Comparison of ENCODE assay signal across 9 mouse cellular contexts in the genomic region with DNA sequence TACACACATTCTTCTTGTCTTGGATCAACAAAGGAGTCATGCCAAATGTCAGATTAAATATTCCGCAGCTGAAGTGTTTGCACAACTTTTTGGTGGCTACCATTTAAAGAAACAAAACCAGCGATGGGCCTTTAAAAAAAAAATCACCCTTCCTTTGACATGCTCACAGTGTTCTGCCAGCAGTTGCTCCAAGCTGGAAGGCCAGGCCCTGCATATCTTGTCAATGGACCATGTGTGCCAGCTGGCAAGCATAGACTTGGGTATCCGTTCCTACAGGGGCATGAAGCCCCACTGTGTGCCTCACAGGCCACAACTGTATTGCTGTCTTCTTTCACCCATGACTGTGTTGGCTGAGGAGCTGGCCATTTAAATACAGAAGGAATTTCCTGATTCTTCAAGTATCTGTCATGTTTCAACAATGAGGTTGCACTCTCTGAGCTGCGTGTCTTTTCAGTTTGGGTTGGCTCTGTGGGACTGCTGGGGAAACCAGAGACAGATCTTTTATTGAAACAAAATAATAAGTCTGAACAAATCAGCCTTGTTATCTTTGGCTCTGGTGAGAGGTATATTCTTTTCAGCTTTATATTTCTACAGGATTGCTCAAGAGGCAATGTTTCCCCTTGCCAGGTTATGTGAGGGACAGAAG.
DNase-seq lines count a peak whose midpoint lies in the region; ATAC-seq and TF ChIP-seq lines count a peak whose summit lies in the region.
"Had no signal": no experiment of that assay in that cellular context is flagged by ENCODE, and none has a peak within 500 bp of the region (broad histone marks: within the 10 kb centered on the region; RNA-seq: fewer than 3 reads in every experiment).

No protein-coding gene starts in this region.

- no peak overlapping the region for H3K9ac ChIP-seq in heart, adult 2 months (ENCODE audit: low read depth, low read length)
- H3K9ac ChIP-seq in heart, embryonic 11.5 days (ENCODE audit: low read depth, low read length), result no peak overlapping the region
- H3K9ac ChIP-seq: limb, embryonic 15.5 days had no signal

- H3K27ac ChIP-seq in heart, adult 2 months, result peak overlapping the region; percentile 69
- no peak overlapping the region for H3K27ac ChIP-seq in heart, embryonic 11.5 days (ENCODE audit: low read depth, low read length)
- H3K27ac ChIP-seq: limb, embryonic 15.5 days had no signal

- peak; percentile 80 for TF ChIP-seq EP300 in heart, adult 2 months (IDR thresholded peaks at IDR 0.05; ENCODE audit: insufficient read depth, low read depth, low read length)

- H3K4me2 ChIP-seq in heart, embryonic 11.5 days, result no peak overlapping the region
- H3K4me2 ChIP-seq: limb, embryonic 15.5 days had no signal

- H3K4me3 ChIP-seq in heart, adult 2 months, result no peak overlapping the region
- H3K4me3 ChIP-seq in heart, embryonic 11.5 days (ENCODE audit: low read depth, low read length), result no peak overlapping the region
- H3K4me3 ChIP-seq: limb, embryonic 15.5 days had no signal

- 29% methylated on average over 4 of the region's 4 CpGs for WGBS in heart, adult 2 months
- whole genome bisulfite sequencing in heart, embryonic 11.5 days (ENCODE audit: insufficient replicate concordance), result 71% methylated on average over 4 of the region's 4 CpGs

- H3K4me1 ChIP-seq in heart, adult 2 months (ENCODE audit: control insufficient read depth, insufficient read depth, low read length), result peaks cover 8% of the 10 kb centered on the region
- H3K4me1 ChIP-seq in heart, embryonic 11.5 days (ENCODE audit: control insufficient read depth, insufficient read depth, low read length), result no peaks in the 10 kb centered on the region

- no peak for TF ChIP-seq CTCF in heart, adult 2 months (IDR thresholded peaks at IDR 0.05)

- ATAC-seq in heart, embryonic 11.5 days (replicated peaks; ENCODE audit: insufficient number of reproducible peaks, low FRiP score, low TSS enrichment), result no peak
- no peak for ATAC-seq in frontal cortex, adult (ENCODE audit: low TSS enrichment)
- ATAC-seq in megakaryocyte progenitor cell, adult 5-6 weeks (replicated peaks; ENCODE audit: poor library complexity), result no peak

- no peaks in the 10 kb centered on the region for H3K27me3 ChIP-seq in heart, adult 2 months (ENCODE audit: control insufficient read depth, insufficient read depth, low read length)
- H3K27me3 ChIP-seq in heart, embryonic 11.5 days (ENCODE audit: control insufficient read depth, insufficient read depth, low read length), result no peaks in the 10 kb centered on the region
- H3K27me3 ChIP-seq: limb, embryonic 15.5 days had no signal

- TF ChIP-seq POLR2A in heart, adult 2 months (IDR thresholded peaks at IDR 0.05; ENCODE audit: insufficient read depth, low read depth, low read length), result no peak

- H3K36me3 ChIP-seq in heart, adult 2 months (ENCODE audit: control insufficient read depth, insufficient read depth, low read length), result no peaks in the 10 kb centered on the region
- no peaks in the 10 kb centered on the region for H3K36me3 ChIP-seq in heart, embryonic 11.5 days (ENCODE audit: control insufficient read depth, insufficient read depth, low read length)
- H3K36me3 ChIP-seq: limb, embryonic 15.5 days had no signal

- intact Hi-C loops in heart, adult 2 months (cut with DNase I), result loop anchor here (5.0 to 10.0 kb wide), 2 partner anchors 420 to 508 kb away; no protein-coding TSS in a partner anchor
- intact Hi-C loops in gastrocnemius, postnatal 36 days (cut with DNase I), result no loop called here

- H3K79me2 ChIP-seq in heart, adult 2 months (replicated peaks; ENCODE audit: control insufficient read depth, insufficient read depth, low read length), result no peaks in the 10 kb centered on the region

- DNase-seq in heart, adult 2 months, result peak; percentile 75 to 84
- peak; percentile 91 for DNase-seq in adipocyte (ENCODE audit: low spot score)
- DNase-seq in gastrocnemius, postnatal 36 days, result peak; percentile 56 to 69
- peak; percentile 49 to 73 for DNase-seq in lung, adult 18-20 months
- no peak for DNase-seq in frontal cortex, postnatal 10 days (ENCODE audit: low spot score in 2 of 2)

- no peaks in the 10 kb centered on the region for H3K9me3 ChIP-seq in heart, embryonic 11.5 days (replicated peaks; ENCODE audit: control insufficient read depth, low read length)
- H3K9me3 ChIP-seq: limb, embryonic 15.5 days had no signal

Comparison
In these comparisons a context has a peak if more than half of its experiments do, and no peak if none do; other contexts are left out.
1. DNase-seq: peak in heart, adult 2 months (2 of 2), adipocyte (single experiment), gastrocnemius, postnatal 36 days (2 of 2) and lung, adult 18-20 months (2 of 2); none in frontal cortex, postnatal 10 days (0 of 2).